Mouse (Mus musculus): ENCODE data around the gene Casq2. TPM values are rescaled to one million over a fixed set of nuclear protein-coding genes. Genes with fewer than 3 reads are reported as not detected.

Casq2 gene
- total and polyA plus RNA-seq, 2 experiments from 2014 or later = 1.1 to 5.3 TPM

GRCm38 (mm10) chr3:102081862-102082261 lies 4.4 kb upstream of the Casq2 start:
- no peaks in the 10 kb centered on the region for H3K4me1 ChIP-seq (ENCODE audit: insufficient read depth)
- no peak overlapping the region for H3K9ac ChIP-seq
- H3K27ac ChIP-seq (ENCODE audit: low read depth, low read length) = no peak overlapping the region
- peak; percentile 81 for DNase-seq
- no peak overlapping the region for H3K4me2 ChIP-seq (ENCODE audit: low read depth)
- no peaks in the 10 kb centered on the region for H3K36me3 ChIP-seq (ENCODE audit: insufficient read depth)
- peak; percentile 90 for ATAC-seq
- no peak overlapping the region for H3K4me3 ChIP-seq (ENCODE audit: low read depth, low read length)
- H3K27me3 ChIP-seq (ENCODE audit: insufficient read depth, low read length) = 0 out of 2 replicates have a peak, but pooled peaks cover 5% of the 10 kb centered on the region
- 19% methylated on average over 3 of the region's 3 CpGs for WGBS
- H3K9me3 ChIP-seq (ENCODE audit: low read length) = no peaks in the 10 kb centered on the region
- TF ChIP-seq CTCF (IDR thresholded peaks at IDR 0.05; ENCODE audit: low read depth) = peak; percentile 90

GRCm38 (mm10) chr3:102083589-102084230 lies 2.5 kb upstream of the Casq2 start:
- Histone ChIP-seq H3K4me1 (ENCODE audit: insufficient read depth) (no peaks in the 10 kb centered on the region), H3K27ac (ENCODE audit: low read depth, low read length) (no peak overlapping the region), H3K4me3 (ENCODE audit: low read depth, low read length) (no peak overlapping the region), H3K9me3 (ENCODE audit: low read length) (no peaks in the 10 kb centered on the region), H3K4me2 (ENCODE audit: low read depth) (no peak overlapping the region), H3K27me3 (ENCODE audit: insufficient read depth, low read length) (0 out of 2 replicates have a peak, but pooled peaks cover 5% of the 10 kb centered on the region), H3K36me3 (ENCODE audit: insufficient read depth) (no peaks in the 10 kb centered on the region), H3K9ac (no peak overlapping the region)
- 24% methylated on average over 13 of the region's 13 CpGs for WGBS
- DNase-seq (no peak), ATAC-seq (no peak)
- no peak for TF ChIP-seq CTCF (IDR thresholded peaks at IDR 0.05; ENCODE audit: low read depth)

GRCm38 (mm10) chr3:102084833-102085491 lies 1.3 kb upstream of the Casq2 start:
- H3K27me3 ChIP-seq (ENCODE audit: insufficient read depth, low read length) = 0 out of 2 replicates have a peak, but pooled peaks cover 5% of the 10 kb centered on the region
- H3K4me2 ChIP-seq (ENCODE audit: low read depth) = no peak overlapping the region
- TF ChIP-seq CTCF (IDR thresholded peaks at IDR 0.05; ENCODE audit: low read depth) = no peak
- H3K36me3 ChIP-seq (ENCODE audit: insufficient read depth) = no peaks in the 10 kb centered on the region
- WGBS = 64% methylated on average over 13 of the region's 13 CpGs
- DNase-seq (no peak), ATAC-seq (no peak)
- no peaks in the 10 kb centered on the region for H3K9me3 ChIP-seq (ENCODE audit: low read length)
- H3K4me3 ChIP-seq (ENCODE audit: low read depth, low read length) = no peak overlapping the region
- H3K27ac ChIP-seq (ENCODE audit: low read depth, low read length) = no peak overlapping the region
- H3K9ac ChIP-seq = no peak overlapping the region
- no peaks in the 10 kb centered on the region for H3K4me1 ChIP-seq (ENCODE audit: insufficient read depth)

- H3K9ac ChIP-seq = no peak overlapping the region
- H3K27me3 ChIP-seq (ENCODE audit: insufficient read depth, low read length) = 0 out of 2 replicates have a peak, but pooled peaks cover 5% of the 10 kb centered on the region
- no peak for TF ChIP-seq CTCF (IDR thresholded peaks at IDR 0.05; ENCODE audit: low read depth)
- 40% methylated on average over 12 of the region's 12 CpGs for WGBS
- H3K9me3 ChIP-seq (ENCODE audit: low read length) = no peaks in the 10 kb centered on the region
- ATAC-seq = no peak
- H3K36me3 ChIP-seq (ENCODE audit: insufficient read depth) = no peaks in the 10 kb centered on the region
- H3K4me2 ChIP-seq (ENCODE audit: low read depth) = no peak overlapping the region
- H3K27ac ChIP-seq (ENCODE audit: low read depth, low read length) = no peak overlapping the region
- no peak for DNase-seq
- H3K4me3 ChIP-seq (ENCODE audit: low read depth, low read length) = no peak overlapping the region
- no peaks in the 10 kb centered on the region for H3K4me1 ChIP-seq (ENCODE audit: insufficient read depth)
These were observed 496 bp upstream of the Casq2 start for GRCm38 (mm10) chr3:102085719-102086118.

GRCm38 (mm10) chr3:102094841-102095240 lies 8.6 kb downstream of the Casq2 start:
- H3K4me2 ChIP-seq (ENCODE audit: low read depth) = no peak overlapping the region
- no peak for ATAC-seq
- no peaks in the 10 kb centered on the region for H3K4me1 ChIP-seq (ENCODE audit: insufficient read depth)
- no peaks in the 10 kb centered on the region for H3K36me3 ChIP-seq (ENCODE audit: insufficient read depth)
- H3K9ac ChIP-seq = no peak overlapping the region
- TF ChIP-seq CTCF (IDR thresholded peaks at IDR 0.05; ENCODE audit: low read depth) = no peak
- H3K27me3 ChIP-seq (ENCODE audit: insufficient read depth, low read length) = no peaks in the 10 kb centered on the region; the same call in 1 of the 2 replicates
- WGBS = 95% methylated on average over 3 of the region's 3 CpGs
- no peak for DNase-seq
- no peak overlapping the region for H3K27ac ChIP-seq (ENCODE audit: low read depth, low read length)
- no peaks in the 10 kb centered on the region for H3K9me3 ChIP-seq (ENCODE audit: low read length)
- no peak overlapping the region for H3K4me3 ChIP-seq (ENCODE audit: low read depth, low read length)

GRCm38 (mm10) chr3:102095412-102095811 lies 9.2 kb downstream of the Casq2 start:
- Histone ChIP-seq H3K9ac (no peak overlapping the region), H3K27me3 (ENCODE audit: insufficient read depth, low read length) (no peaks in the 10 kb centered on the region; the same call in 1 of the 2 replicates), H3K9me3 (ENCODE audit: low read length) (no peaks in the 10 kb centered on the region), H3K27ac (ENCODE audit: low read depth, low read length) (no peak overlapping the region), H3K4me3 (ENCODE audit: low read depth, low read length) (no peak overlapping the region), H3K36me3 (ENCODE audit: insufficient read depth) (no peaks in the 10 kb centered on the region), H3K4me2 (ENCODE audit: low read depth) (no peak overlapping the region), H3K4me1 (ENCODE audit: insufficient read depth) (no peaks in the 10 kb centered on the region)
- ATAC-seq = no peak
- 67% methylated on average over 5 of the region's 5 CpGs for WGBS
- no peak for TF ChIP-seq CTCF (IDR thresholded peaks at IDR 0.05; ENCODE audit: low read depth)
- no peak for DNase-seq

- no peaks in the 10 kb centered on the region for H3K9me3 ChIP-seq (ENCODE audit: low read length)
- no peaks in the 10 kb centered on the region for H3K36me3 ChIP-seq (ENCODE audit: insufficient read depth)
- DNase-seq (peak; percentile 15), ATAC-seq (peak; percentile 12; the same call in 1 of the 2 replicates)
- 77% methylated on average over 8 of the region's 8 CpGs for WGBS
- no peak overlapping the region for H3K4me3 ChIP-seq (ENCODE audit: low read depth, low read length)
- H3K27me3 ChIP-seq (ENCODE audit: insufficient read depth, low read length) = no peaks in the 10 kb centered on the region; the same call in 1 of the 2 replicates
- TF ChIP-seq CTCF (IDR thresholded peaks at IDR 0.05; ENCODE audit: low read depth) = no peak
- no peak overlapping the region for H3K4me2 ChIP-seq (ENCODE audit: low read depth)
- H3K9ac ChIP-seq = no peak overlapping the region
- no peaks in the 10 kb centered on the region for H3K4me1 ChIP-seq (ENCODE audit: insufficient read depth)
- no peak overlapping the region for H3K27ac ChIP-seq (ENCODE audit: low read depth, low read length)
These were observed 10.2 kb downstream of the Casq2 start for GRCm38 (mm10) chr3:102096366-102096765.

All from forebrain, postnatal 0 days (tissue).